Mouse (Mus musculus) embryonic stem cell, embryonic (primary cell): ENCODE measurements around the gene Fgr.

Experiments
- CTCF ChIA-PET, 4 experiments: fragments of 300-600 bp in 2 of 4; fragments of 350-600 bp in 2 of 4; sonication (Branson Sonifier 250); formaldehyde crosslinking; loops; one replicate each; lab custom pipeline; 2022; ENCODE audit warnings: inconsistent platforms in 2 of 4; lab: Charles Lee
- POLR2A ChIA-PET, 4 experiments: fragments of 300-600 bp in 2 of 4; fragments of 350-600 bp in 2 of 4; sonication (Branson Sonifier 250); formaldehyde crosslinking; loops; one replicate each; lab custom pipeline; 2022; ENCODE audit warnings: antibody characterized with exemption in 4 of 4, inconsistent platforms in 1 of 4; lab: Charles Lee

Fgr gene

DNA sequence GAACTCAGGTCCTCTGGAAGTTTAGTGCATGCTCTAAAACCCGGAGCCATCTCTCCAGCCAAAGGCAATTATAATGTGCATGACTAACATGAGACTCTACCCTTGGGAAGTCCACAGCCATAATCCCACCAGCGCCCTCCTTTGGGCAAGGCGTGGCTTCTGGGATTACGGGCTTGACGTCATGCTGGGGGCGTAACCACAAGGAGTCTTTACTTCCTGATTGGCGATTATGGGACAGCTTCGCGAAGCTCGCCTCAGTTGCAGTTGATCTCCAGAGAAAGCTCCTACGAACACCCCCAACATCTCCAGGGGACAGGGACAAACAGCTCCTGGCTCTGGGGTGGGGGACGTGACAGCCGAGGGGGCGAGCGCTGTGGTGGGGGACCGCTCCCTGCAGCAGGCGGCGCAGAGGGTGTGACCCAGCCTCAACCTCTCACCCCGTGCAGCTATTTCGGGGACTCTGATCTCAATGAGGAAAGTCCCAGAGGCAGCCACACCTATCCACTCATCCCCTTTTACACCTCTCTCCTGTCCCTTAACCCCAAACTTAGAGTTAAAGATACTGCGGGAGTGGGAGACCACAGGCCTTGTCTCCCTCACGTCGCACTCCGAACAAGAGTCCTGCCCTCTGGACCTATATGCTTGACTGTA, 23.9 kb upstream of the Fgr start:
- POLR2A ChIA-PET: interaction anchor here in 2 of 4 experiments (0.7 to 2.6 kb wide), 16 partner anchors 8 to 248 kb away, joined by 3 to 8 read pairs (median 4); partner anchors contain the start of gene Fam76a (in 1 of the 2)
- CTCF ChIA-PET: interaction anchor here in 3 of 4 experiments (0.6 to 1.6 kb wide), 6 partner anchors 8 to 1125 kb away, joined by 3 to 11 read pairs (median 4); no protein-coding TSS in a partner anchor

GRCm38 (mm10) chr4:132950999-132951398, 22.9 kb upstream of the Fgr start:
- CTCF ChIA-PET: interaction anchor here in 3 of 4 experiments (0.5 to 1.6 kb wide), 8 partner anchors 8 to 282 kb away, joined by 3 to 11 read pairs (median 3); no protein-coding TSS in a partner anchor
- POLR2A ChIA-PET: interaction anchor here in 2 of 4 experiments (0.7 to 2.6 kb wide), 14 partner anchors 8 to 174 kb away, joined by 3 to 8 read pairs (median 4); no protein-coding TSS in a partner anchor

GRCm38 (mm10) chr4:132954530-132955394, 19.1 kb upstream of the Fgr start:
- ChIA-PET POLR2A (interaction anchor here (0.5 to 2.4 kb wide), 19 partner anchors 8 to 401 kb away, joined by 3 to 16 read pairs (median 4); partner anchors contain the start of gene Ppp1r8 (in 1 of the 4)), CTCF (interaction anchor here (0.6 to 1.7 kb wide), 6 partner anchors 9 to 519 kb away, joined by 3 to 9 read pairs (median 6); no protein-coding TSS in a partner anchor)

GRCm38 (mm10) chr4:132955395-132955791, 18.5 kb upstream of the Fgr start:
- POLR2A ChIA-PET: interaction anchor here (0.6 to 2.4 kb wide), 19 partner anchors 9 to 401 kb away, joined by 3 to 16 read pairs (median 5); partner anchors contain the start of gene Ppp1r8 (in 1 of the 4)
- CTCF ChIA-PET: interaction anchor here in 3 of 4 experiments (0.7 to 1.7 kb wide), 8 partner anchors 10 to 49 kb away, joined by 3 to 9 read pairs (median 4); no protein-coding TSS in a partner anchor

DNA sequence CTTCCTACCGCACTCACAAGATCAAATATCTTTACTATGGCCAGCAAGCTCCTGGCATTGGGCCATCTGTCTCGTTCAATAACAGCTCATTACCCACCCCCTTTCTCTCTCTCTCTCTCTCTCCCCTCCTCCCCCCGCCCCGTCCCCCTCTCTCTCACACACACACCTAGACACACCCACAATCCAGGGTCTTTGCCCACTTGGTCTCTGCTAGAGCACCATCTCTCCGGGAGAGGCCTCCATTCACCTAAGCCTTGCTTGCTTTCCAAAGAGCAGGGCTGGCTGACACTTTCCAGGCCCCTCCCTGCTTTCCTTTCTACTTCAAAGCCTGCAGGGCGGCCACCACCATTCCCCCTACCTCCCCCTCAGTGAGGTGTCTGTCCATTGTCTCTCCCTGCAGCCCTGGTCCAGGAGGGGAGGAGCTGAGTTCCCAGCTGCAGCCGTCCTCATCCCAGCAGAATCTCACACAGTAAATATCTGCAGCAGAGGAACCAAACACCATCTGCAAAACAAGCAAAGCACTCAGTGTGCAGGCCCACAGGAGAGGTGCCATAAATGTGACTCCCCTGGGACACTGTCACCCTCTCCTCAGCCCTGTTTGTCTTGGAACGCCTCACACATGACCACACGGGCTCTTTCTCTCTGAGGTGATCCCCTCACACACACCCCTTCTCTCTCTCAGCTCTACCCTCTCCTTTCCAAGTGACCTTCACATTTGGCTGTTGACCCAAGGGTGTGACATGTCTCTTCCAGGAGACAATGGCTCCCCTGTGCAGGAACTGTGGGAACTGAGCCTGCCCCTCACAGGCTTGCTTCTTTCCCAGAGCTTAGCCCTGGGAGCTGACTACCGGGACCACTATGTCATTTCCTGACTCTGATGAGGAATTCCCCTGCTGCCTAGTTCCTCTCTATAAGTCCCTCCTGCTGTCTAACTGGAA, 14.9 kb upstream of the Fgr start:
- POLR2A ChIA-PET: interaction anchor here (0.5 to 4.9 kb wide), 51 partner anchors 9 to 587 kb away, joined by 3 to 55 read pairs (median 4); partner anchors contain the start of genes Wdtc1 (in 3 of the 4), Ppp1r8 (in 2 of the 4), Fam76a (in 1 of the 4) and Fgr (in 1 of the 4)
- CTCF ChIA-PET: interaction anchor here (0.5 to 3.5 kb wide), 23 partner anchors 9 to 339 kb away, joined by 3 to 43 read pairs (median 3); no protein-coding TSS in a partner anchor

DNA sequence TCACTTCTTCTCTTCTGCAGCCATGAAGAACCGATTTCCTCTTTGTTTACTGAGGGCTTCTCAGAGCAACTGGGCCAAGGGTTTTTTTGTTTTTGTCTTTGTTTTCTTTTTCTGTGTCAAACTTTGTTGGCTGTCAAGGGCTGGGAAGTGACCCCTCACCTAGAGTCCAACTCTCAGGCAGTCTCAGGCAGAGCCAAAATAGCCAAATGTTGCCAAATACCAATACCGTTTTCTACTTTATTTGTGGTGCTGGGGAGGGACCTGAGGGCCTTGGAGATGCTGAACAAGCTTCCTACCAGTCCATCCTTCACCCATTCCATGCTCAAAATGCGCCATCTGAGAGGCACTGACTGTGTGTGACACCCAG, 14.2 kb upstream of the Fgr start:
- ChIA-PET POLR2A (interaction anchor here (0.5 to 4.9 kb wide), 26 partner anchors 9 to 586 kb away, joined by 3 to 55 read pairs (median 6); partner anchors contain the start of genes Wdtc1 (in 3 of the 4) and Nudc (in 1 of the 4)), CTCF (interaction anchor here (0.6 to 3.5 kb wide), 11 partner anchors 9 to 291 kb away, joined by 3 to 43 read pairs (median 3); no protein-coding TSS in a partner anchor)

DNA sequence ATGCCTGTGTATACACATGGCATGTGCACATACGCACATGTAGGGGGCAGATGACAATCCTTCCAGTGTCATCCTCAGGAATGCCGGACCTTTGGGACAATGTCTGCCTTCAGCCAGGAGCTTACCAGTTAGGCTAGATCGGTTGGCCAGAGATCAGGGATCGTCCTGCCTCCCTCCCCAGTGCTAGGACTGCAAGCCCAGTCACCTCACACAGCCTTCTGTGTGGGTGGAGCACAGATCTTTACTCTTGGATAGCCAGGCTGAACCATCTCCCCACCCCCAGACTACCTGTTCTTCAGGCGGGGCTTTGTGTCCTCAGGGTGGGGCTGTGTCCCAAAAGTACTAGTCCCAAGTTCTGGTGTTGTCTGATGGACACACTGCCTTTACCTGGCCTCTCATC, 13.6 kb upstream of the Fgr start:
- ChIA-PET CTCF (interaction anchor here in 3 of 4 experiments (0.8 to 3.5 kb wide), 4 partner anchors 14 to 50 kb away, joined by 3 to 43 read pairs (median 16); no protein-coding TSS in a partner anchor), POLR2A (interaction anchor here in 3 of 4 experiments (0.6 to 4.9 kb wide), 14 partner anchors 8 to 1390 kb away, joined by 3 to 55 read pairs (median 6); partner anchors contain the start of genes Fgr (in 1 of the 3) and Wdtc1 (in 1 of the 3))

GRCm38 (mm10) chr4:132960864-132961639, 12.8 kb upstream of the Fgr start:
- POLR2A ChIA-PET: interaction anchor here in 3 of 4 experiments (0.5 to 4.9 kb wide), 33 partner anchors 10 to 1389 kb away, joined by 3 to 55 read pairs (median 3); partner anchors contain the start of genes Fgr (in 1 of the 3), Ppp1r8 (in 1 of the 3) and Wdtc1 (in 1 of the 3)
- CTCF ChIA-PET: interaction anchor here (0.6 to 3.5 kb wide), 9 partner anchors 14 to 1086 kb away, joined by 3 to 43 read pairs (median 4); no protein-coding TSS in a partner anchor

DNA sequence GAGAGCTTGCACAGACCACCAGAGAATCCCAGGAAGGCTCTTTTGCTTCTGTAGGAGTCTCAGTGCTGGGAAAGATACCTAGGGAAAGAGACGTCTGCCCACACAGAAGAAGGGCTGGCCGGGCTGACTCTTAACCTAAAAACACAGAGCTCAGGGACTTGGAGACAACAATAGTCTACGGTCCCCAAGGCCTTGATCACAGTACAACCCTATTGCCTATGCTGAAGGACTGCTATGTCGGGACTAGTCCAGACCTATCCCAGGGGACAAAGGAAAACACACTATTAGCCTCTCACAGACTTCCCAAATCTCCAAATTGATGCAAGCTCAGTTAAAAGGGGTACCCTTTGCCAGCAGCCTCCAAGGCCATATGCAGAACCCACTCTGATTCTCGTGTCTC, 12.0 kb upstream of the Fgr start:
- ChIA-PET CTCF (interaction anchor here (0.5 to 1.8 kb wide), 8 partner anchors 15 to 45 kb away, joined by 3 to 8 read pairs (median 4); no protein-coding TSS in a partner anchor), POLR2A (interaction anchor here in 3 of 4 experiments (0.5 to 4.9 kb wide), 30 partner anchors 9 to 391 kb away, joined by 3 to 55 read pairs (median 3); partner anchors contain the start of genes Ppp1r8 (in 1 of the 3) and Wdtc1 (in 1 of the 3))

GRCm38 (mm10) chr4:132962628-132963027, 11.3 kb upstream of the Fgr start:
- POLR2A ChIA-PET: interaction anchor here in 2 of 4 experiments (1.0 to 4.9 kb wide), 10 partner anchors 9 to 159 kb away, joined by 3 to 55 read pairs (median 5); no protein-coding TSS in a partner anchor

GRCm38 (mm10) chr4:132963436-132963835, 10.5 kb upstream of the Fgr start:
- CTCF ChIA-PET: interaction anchor here in 3 of 4 experiments (0.6 to 1.1 kb wide), 5 partner anchors 18 to 396 kb away, joined by 3 to 5 read pairs (median 4); partner anchors contain the start of gene Fam76a (in 1 of the 3)
- POLR2A ChIA-PET: interaction anchor here in 3 of 4 experiments (0.6 to 2.7 kb wide), 14 partner anchors 8 to 257 kb away, joined by 3 to 9 read pairs (median 4); no protein-coding TSS in a partner anchor

More at GRCm38 (mm10) chr4:132962628-132963027, 11.3 kb upstream of the Fgr start:
- CTCF ChIA-PET: interaction anchor here in 1 of 4 experiments (1.2 to 1.8 kb wide), 2 partner anchors 17 to 21 kb away, joined by 3 to 8 read pairs; no protein-coding TSS in a partner anchor

GRCm38 (mm10) chr4:132964064-132964463, 9.8 kb upstream of the Fgr start:
- CTCF ChIA-PET: interaction anchor here in 3 of 4 experiments (0.6 to 1.1 kb wide), 5 partner anchors 19 to 395 kb away, joined by 3 to 5 read pairs (median 4); no protein-coding TSS in a partner anchor
- POLR2A ChIA-PET: interaction anchor here in 3 of 4 experiments (0.6 to 2.6 kb wide), 11 partner anchors 9 to 257 kb away, joined by 3 to 9 read pairs (median 5); no protein-coding TSS in a partner anchor

- ChIA-PET CTCF (interaction anchor here in 2 of 4 experiments (0.7 to 0.9 kb wide), 2 partner anchors 19 to 43 kb away, joined by 3 read pairs; no protein-coding TSS in a partner anchor), POLR2A (interaction anchor here in 3 of 4 experiments (0.6 to 2.6 kb wide), 6 partner anchors 19 to 950 kb away, joined by 3 to 9 read pairs (median 5); no protein-coding TSS in a partner anchor)
Observed at GRCm38 (mm10) chr4:132964473-132964872, 9.4 kb upstream of the Fgr start.

- CTCF ChIA-PET: interaction anchor here in 3 of 4 experiments (0.5 to 2.5 kb wide), 14 partner anchors 9 to 423 kb away, joined by 3 to 14 read pairs (median 3); no protein-coding TSS in a partner anchor
- POLR2A ChIA-PET: interaction anchor here (0.5 to 3.2 kb wide), 44 partner anchors 9 to 846 kb away, joined by 3 to 16 read pairs (median 4); partner anchors contain the start of genes Fam76a (in 2 of the 4), Tent5b (in 1 of the 4), Trnp1 (in 1 of the 4) and Wdtc1 (in 1 of the 4)
Observed at GRCm38 (mm10) chr4:132968105-132968938, 5.6 kb upstream of the Fgr start.
